ENCODE assay signal across 18 mouse cellular contexts in genomic region chrX:107039146-107039545, GRCm38 (mm10). TPM values are rescaled to one million over a fixed set of nuclear protein-coding genes. Genes with fewer than 3 reads are reported as not detected.
"Had no signal": no experiment of that assay in that cellular context is flagged by ENCODE, and none has a peak within 500 bp of the region (broad histone marks: within the 10 kb centered on the region; RNA-seq: fewer than 3 reads in every experiment).

No protein-coding gene starts in this region.

- DNase-seq: kidney, adult 11 months; kidney, postnatal 14 days; lung, adult 18-20 months; lung, postnatal 14 days; midbrain, embryonic 14.5 days; thymus, postnatal 25 days had no signal

- H3K4me2 ChIP-seq: limb, embryonic 12.5 days; neural tube, embryonic 12.5 days had no signal

- H3K4me1 ChIP-seq: limb, embryonic 12.5 days; midbrain, embryonic 10.5 days; neural tube, embryonic 12.5 days had no signal

- H3K36me3 ChIP-seq: limb, embryonic 12.5 days; midbrain, embryonic 10.5 days; neural tube, embryonic 12.5 days had no signal

- H3K4me3 ChIP-seq: left cerebral cortex, adult 2 months; limb, embryonic 12.5 days; midbrain, embryonic 10.5 days; myocyte; neural tube, embryonic 12.5 days had no signal

- H3K27ac ChIP-seq: left cerebral cortex, adult 2 months; limb, embryonic 12.5 days; liver, embryonic 14.5 days; macrophage; midbrain, embryonic 10.5 days; neural tube, embryonic 12.5 days; stomach, postnatal 0 days had no signal

- H3K9me3 ChIP-seq: limb, embryonic 12.5 days; midbrain, embryonic 10.5 days; neural tube, embryonic 12.5 days had no signal

- H3K27me3 ChIP-seq: neural tube, embryonic 12.5 days had no signal

- H3K9ac ChIP-seq: limb, embryonic 12.5 days; liver, embryonic 14.5 days; neural tube, embryonic 12.5 days had no signal

RNA-seq across cellular contexts. Expression of gene P2ry10, which starts 49.1 kb away (rescaled TPM):
- total RNA-seq: layer of hippocampus, adult 8-10 months; layer of hippocampus, postnatal 25 days; left cerebral cortex, adult 2 months; left cerebral cortex, postnatal 14 days had no signal
- polyA plus RNA-seq: kidney, embryonic 14.5 days; limb, embryonic 12.5 days; midbrain, embryonic 10.5 days; midbrain, embryonic 14.5 days; myocyte; neural tube, embryonic 12.5 days; stomach, postnatal 0 days had no signal
